Comparison of ENCODE assay signal across 29 mouse cellular contexts in genomic region chr15:101447444-101447843, GRCm38 (mm10). TPM values are rescaled to one million over a fixed set of nuclear protein-coding genes. Genes with fewer than 3 reads are reported as not detected.
"Had no signal": no experiment of that assay in that cellular context is flagged by ENCODE, and none has a peak within 500 bp of the region (broad histone marks: within the 10 kb centered on the region; RNA-seq: fewer than 3 reads in every experiment).

Gene Krt88, plus strand, starts transcription at chr15:101447744.

- H3K4me2 ChIP-seq: kidney, embryonic 15.5 days; liver, embryonic 13.5 days; midbrain, embryonic 11.5 days had no signal

- H3K4me1 ChIP-seq: kidney, embryonic 15.5 days; liver, embryonic 13.5 days had no signal

- H3K9ac ChIP-seq: kidney, embryonic 15.5 days; liver, embryonic 13.5 days had no signal

- H3K9me3 ChIP-seq: kidney, embryonic 15.5 days; liver, embryonic 13.5 days had no signal

- DNase-seq: kidney, postnatal 10 days; kidney, postnatal 36 days; layer of hippocampus, postnatal 36 days; liver, embryonic 13.5 days; lung, adult 2 months; lung, postnatal 14 days; lung, postnatal 4 days; midbrain, embryonic 14.5 days; thymus, postnatal 25 days had no signal

- H3K27me3 ChIP-seq: kidney, embryonic 15.5 days; liver, embryonic 13.5 days had no signal

- H3K36me3 ChIP-seq: kidney, embryonic 15.5 days; liver, embryonic 13.5 days had no signal

- H3K4me3 ChIP-seq: kidney, embryonic 15.5 days; left cerebral cortex, adult 2 months; liver, embryonic 13.5 days had no signal

- H3K27ac ChIP-seq: kidney, embryonic 15.5 days; left cerebral cortex, adult 2 months; liver, embryonic 13.5 days had no signal

RNA-seq across cellular contexts. Expression of gene Krt88, which starts in this region (rescaled TPM):
- total RNA-seq: layer of hippocampus, adult 8-10 months; layer of hippocampus, postnatal 10 days; layer of hippocampus, postnatal 36 days; left cerebral cortex, adult 2 months; left cerebral cortex, postnatal 10 days; left cerebral cortex, postnatal 36 days; liver, adult 2 months; megakaryocyte progenitor cell, adult 5-6 weeks; megakaryocyte-erythroid progenitor cell, adult 5-6 weeks; midbrain, postnatal 0 days had no signal
- polyA plus RNA-seq: limb, embryonic 11.5 days; limb, embryonic 14.5 days; liver, adult 2 months; liver, embryonic 13.5 days; liver, embryonic 16.5 days; lung, adult 2 months; lung, embryonic 16.5 days; midbrain, embryonic 11.5 days; midbrain, embryonic 14.5 days; midbrain, postnatal 0 days; neural tube, embryonic 11.5 days; neural tube, embryonic 14.5 days; small intestine, adult 2 months; spleen, adult 2 months; thymus, postnatal 0 days had no signal
